Mouse (Mus musculus) stomach, embryonic 15.5 days (tissue): ENCODE measurements around the gene Zfp94. TPM values are rescaled to one million over a fixed set of nuclear protein-coding genes. Genes with fewer than 3 reads are reported as not detected.

Experiments used
- ATAC-seq: fragments of 200-750 bp; cut with Nextera tagmentation; 2 replicates; pipeline ENCODE4 v1.8.0; 2017; ENCODE audit warnings: low read depth, moderate number of reproducible peaks, moderate TSS enrichment; ENCODE audit not compliant: insufficient read depth, low FRiP score
- H3K27ac ChIP-seq: fragments of 300-500 bp; sonication (generic); 2 replicates; pipeline ENCODE4 v1.5.1; 2015; ENCODE audit warnings: mild to moderate bottlenecking, inconsistent platforms
- H3K27me3 ChIP-seq: fragments of 300-500 bp; sonication (generic); replicated peaks from 2 replicates; pipeline ENCODE4 v1.6.1; 2015; ENCODE audit warnings: inconsistent platforms
- H3K36me3 ChIP-seq: fragments of 300-500 bp; sonication (generic); 2 replicates; pipeline ENCODE4 v1.6.1; 2015; ENCODE audit warnings: inconsistent platforms
- H3K4me1 ChIP-seq: fragments of 300-500 bp; sonication (generic); 2 replicates; pipeline ENCODE4 v1.6.1; 2015; ENCODE audit warnings: inconsistent platforms
- H3K4me2 ChIP-seq: fragments of 300-500 bp; sonication (generic); 2 replicates; pipeline ENCODE4 v1.6.1; 2015; ENCODE audit warnings: mild to moderate bottlenecking, inconsistent platforms
- H3K4me3 ChIP-seq: fragments of 300-500 bp; sonication (generic); replicated peaks from 2 replicates; pipeline ENCODE4 v1.5.1; 2015; ENCODE audit warnings: inconsistent platforms
- H3K9ac ChIP-seq: fragments of 300-500 bp; sonication (generic); 2 replicates; pipeline ENCODE4 v1.6.1; 2015; ENCODE audit warnings: inconsistent platforms
- H3K9me3 ChIP-seq: fragments of 300-500 bp; sonication (generic); 2 replicates; pipeline ENCODE4 v1.6.1; 2016; ENCODE audit warnings: inconsistent platforms
- WGBS: fragments of 180-500 bp; shearing (Covaris S2); methylation state at CpG from one replicate; pipeline ENCODE4 v1.1.7; 2015; 5-methylcytosine and 5-hydroxymethylcytosine counted together
- polyA plus RNA-seq: library from polyadenylated mRNA; unstranded; fragments of >200 nt; fragmentation: Nextera tagmentation; extraction: Ambion mirVana; gene quantifications from 2 replicates; pipeline ENCODE4 v1.2.1, GENCODE M21; 2015

Zfp94 gene
- polyA plus RNA-seq, 1 experiment from 2014 or later, result 9.3 TPM

GRCm38 (mm10) chr7:24300771-24301282 is 15.6 kb downstream of the Zfp94 start, which contains the start of gene Zfp61:
Gene Zfp61 (minus strand): TSS chr7:24301232.
- Histone ChIP-seq H3K27me3 (no peaks in the 10 kb centered on the region), H3K36me3 (peaks cover 16% of the 10 kb centered on the region), H3K9ac (peak within 1 kb of the TSS; percentile 26; the same call in 1 of the 2 replicates), H3K4me1 (no peaks in the 10 kb centered on the region; the same call in 1 of the 2 replicates), H3K9me3 (no peaks in the 10 kb centered on the region), H3K4me3 (peak within 1 kb of the TSS; percentile 73), H3K4me2 (peak within 1 kb of the TSS; percentile 88), H3K27ac (peak within 1 kb of the TSS; percentile 95)
- peak; percentile 80 for ATAC-seq
- 1% methylated on average over 13 of the region's 13 CpGs for WGBS

- H3K4me1 ChIP-seq, result no peaks in the 10 kb centered on the region; the same call in 1 of the 2 replicates
- peak overlapping the region; percentile 95 for H3K27ac ChIP-seq
- no peaks in the 10 kb centered on the region for H3K27me3 ChIP-seq
- H3K9me3 ChIP-seq, result no peaks in the 10 kb centered on the region
- peak overlapping the region; percentile 88 for H3K4me2 ChIP-seq
- peak overlapping the region; percentile 26; the same call in 1 of the 2 replicates for H3K9ac ChIP-seq
- H3K36me3 ChIP-seq, result peaks cover 25% of the 10 kb centered on the region
- ATAC-seq, result 0 out of 2 replicates have a peak, but pooled peaks have one; percentile 3
- 2% methylated on average over 18 of the region's 18 CpGs for WGBS
- H3K4me3 ChIP-seq, result peak overlapping the region; percentile 73
Measured at GRCm38 (mm10) chr7:24299823-24300481, 16.5 kb downstream of the Zfp94 start.

GRCm38 (mm10) chr7:24298973-24299708 is 17.3 kb downstream of the Zfp94 start:
- H3K4me1 ChIP-seq, result no peaks in the 10 kb centered on the region; the same call in 1 of the 2 replicates
- peak; percentile 85 for ATAC-seq
- peaks cover 31% of the 10 kb centered on the region for H3K36me3 ChIP-seq
- H3K27me3 ChIP-seq, result no peaks in the 10 kb centered on the region
- peak overlapping the region; percentile 73 for H3K4me3 ChIP-seq
- peak overlapping the region; percentile 88 for H3K4me2 ChIP-seq
- H3K9me3 ChIP-seq, result no peaks in the 10 kb centered on the region
- H3K27ac ChIP-seq, result peak overlapping the region; percentile 95
- H3K9ac ChIP-seq, result peak overlapping the region; percentile 74
- under 1% methylated on average over 39 of the region's 47 CpGs for WGBS

- Histone ChIP-seq H3K27ac (peak overlapping the region; percentile 95), H3K4me3 (peak overlapping the region; percentile 73), H3K36me3 (peaks cover 35% of the 10 kb centered on the region), H3K4me2 (peak overlapping the region; percentile 88), H3K4me1 (no peaks in the 10 kb centered on the region; the same call in 1 of the 2 replicates), H3K9ac (peak overlapping the region; percentile 74), H3K9me3 (no peaks in the 10 kb centered on the region), H3K27me3 (no peaks in the 10 kb centered on the region)
- ATAC-seq, result no peak
- WGBS, result 3% methylated on average over 12 of the region's 12 CpGs
Measured at GRCm38 (mm10) chr7:24298635-24298972, 17.9 kb downstream of the Zfp94 start.

GRCm38 (mm10) chr7:24297361-24298095 is 18.9 kb downstream of the Zfp94 start:
- Histone ChIP-seq H3K4me1 (no peaks in the 10 kb centered on the region; the same call in 1 of the 2 replicates), H3K27ac (no peak overlapping the region), H3K4me2 (peak overlapping the region; percentile 88), H3K4me3 (no peak overlapping the region), H3K9ac (no peak overlapping the region), H3K27me3 (no peaks in the 10 kb centered on the region), H3K9me3 (no peaks in the 10 kb centered on the region), H3K36me3 (peaks cover 33% of the 10 kb centered on the region)
- no peak for ATAC-seq
- 90% methylated on average over 15 of the region's 15 CpGs for WGBS

GRCm38 (mm10) chr7:24296386-24296785 is 20.1 kb downstream of the Zfp94 start:
- Histone ChIP-seq H3K4me2 (no peak overlapping the region), H3K36me3 (peaks cover 42% of the 10 kb centered on the region), H3K4me1 (no peaks in the 10 kb centered on the region; the same call in 1 of the 2 replicates), H3K4me3 (no peak overlapping the region), H3K27ac (no peak overlapping the region), H3K9ac (no peak overlapping the region), H3K9me3 (no peaks in the 10 kb centered on the region), H3K27me3 (no peaks in the 10 kb centered on the region)
- no peak for ATAC-seq
- WGBS, result 94% methylated on average over 7 of the region's 7 CpGs

GRCm38 (mm10) chr7:24295376-24295775 is 21.1 kb downstream of the Zfp94 start:
- Histone ChIP-seq H3K9ac (no peak overlapping the region), H3K4me3 (no peak overlapping the region), H3K36me3 (peaks cover 50% of the 10 kb centered on the region), H3K4me2 (no peak overlapping the region), H3K9me3 (no peaks in the 10 kb centered on the region), H3K4me1 (no peaks in the 10 kb centered on the region; the same call in 1 of the 2 replicates), H3K27me3 (no peaks in the 10 kb centered on the region), H3K27ac (no peak overlapping the region)
- no peak for ATAC-seq
- WGBS, result 95% methylated on average over 7 of the region's 7 CpGs

GRCm38 (mm10) chr7:24294763-24295162 is 21.7 kb downstream of the Zfp94 start:
- H3K27me3 ChIP-seq, result no peaks in the 10 kb centered on the region
- WGBS, result 95% methylated on average over 4 of the region's 4 CpGs
- H3K9me3 ChIP-seq, result no peaks in the 10 kb centered on the region
- H3K27ac ChIP-seq, result no peak overlapping the region
- ATAC-seq, result no peak
- no peaks in the 10 kb centered on the region; the same call in 1 of the 2 replicates for H3K4me1 ChIP-seq
- H3K36me3 ChIP-seq, result peaks cover 56% of the 10 kb centered on the region
- no peak overlapping the region for H3K4me2 ChIP-seq
- no peak overlapping the region for H3K9ac ChIP-seq
- H3K4me3 ChIP-seq, result no peak overlapping the region

GRCm38 (mm10) chr7:24293061-24293851 is 23.2 kb downstream of the Zfp94 start:
- Histone ChIP-seq H3K4me3 (no peak overlapping the region), H3K4me2 (no peak overlapping the region), H3K9me3 (no peaks in the 10 kb centered on the region), H3K27ac (no peak overlapping the region), H3K36me3 (peaks cover 61% of the 10 kb centered on the region), H3K4me1 (no peaks in the 10 kb centered on the region; the same call in 1 of the 2 replicates), H3K27me3 (no peaks in the 10 kb centered on the region), H3K9ac (no peak overlapping the region)
- 0 out of 2 replicates have a peak, but pooled peaks have one; percentile 41 for ATAC-seq
- WGBS, result 77% methylated on average over 12 of the region's 12 CpGs

- Histone ChIP-seq H3K4me3 (no peak overlapping the region), H3K9ac (no peak overlapping the region), H3K4me1 (no peaks in the 10 kb centered on the region), H3K4me2 (no peak overlapping the region), H3K36me3 (peaks cover 58% of the 10 kb centered on the region), H3K27me3 (no peaks in the 10 kb centered on the region), H3K27ac (no peak overlapping the region), H3K9me3 (no peaks in the 10 kb centered on the region)
- ATAC-seq, result no peak
- 90% methylated on average over 27 of the region's 27 CpGs for WGBS
Measured at GRCm38 (mm10) chr7:24291387-24292090, 24.9 kb downstream of the Zfp94 start.
